Mouse (Mus musculus): Measurements from ENCODE around the gene Msi1. TPM values are rescaled to one million over a fixed set of nuclear protein-coding genes. Genes with fewer than 3 reads are reported as not detected.

The Msi1 gene
- polyA plus RNA-seq (2012; rRNA removed): 56.5 and 60.4 TPM in 2 replicates

DNA sequence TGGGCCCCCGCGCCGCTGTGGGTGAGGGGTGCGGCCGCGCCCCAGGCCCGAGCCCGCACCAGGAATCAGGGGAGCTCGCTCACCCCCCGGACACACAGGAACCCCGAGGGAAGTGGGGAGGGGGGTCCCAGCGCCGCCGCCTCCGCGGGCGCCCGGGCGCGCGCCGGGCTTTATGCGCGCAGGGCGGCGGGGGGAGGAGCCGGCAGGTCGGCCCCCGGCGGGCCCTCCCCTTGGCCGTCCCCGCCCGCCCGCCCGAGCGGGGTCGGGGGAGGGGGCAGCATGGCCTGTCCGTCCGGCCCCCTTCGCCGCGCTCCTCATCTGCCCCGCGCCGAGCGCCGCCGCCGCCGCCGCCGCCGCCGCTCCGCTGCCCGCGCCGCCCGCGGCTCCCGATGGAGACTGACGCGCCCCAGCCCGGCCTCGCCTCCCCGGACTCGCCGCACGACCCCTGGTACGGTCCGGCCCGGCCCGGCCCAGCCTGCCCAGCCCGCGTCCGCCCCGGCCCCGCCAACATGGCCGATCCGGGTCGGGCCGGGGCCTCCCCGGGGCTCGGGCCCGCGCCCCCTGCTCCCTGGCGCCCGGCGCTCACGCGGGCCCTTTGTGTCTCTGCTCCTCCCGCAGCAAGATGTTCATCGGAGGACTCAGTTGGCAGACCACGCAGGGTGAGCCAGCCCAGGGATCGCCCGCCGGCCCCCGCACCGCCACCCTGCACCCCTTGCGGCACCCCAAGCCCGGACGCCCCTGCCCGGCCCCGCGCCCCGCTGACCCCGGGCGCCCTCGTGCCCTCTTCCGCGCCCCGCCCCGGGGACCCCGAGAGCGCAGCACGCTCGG, at the start of gene Msi1:
Gene Msi1 (plus strand): TSS at position 241 of the 828 bp plus-strand sequence.
- peak in 1 of 2 experiments; percentile 47 for DNase-seq
- peaks cover 6% of the 10 kb centered on the region; the same call in 1 of the 2 replicates for H3K4me1 ChIP-seq (ENCODE audit: control insufficient read depth, insufficient read depth, low read length)
- under 1% methylated on average over 94 of the region's 117 CpGs for WGBS
- H3K4me3 ChIP-seq (replicated peaks; ENCODE audit: insufficient read depth, low read depth, low read length): peak within 1 kb of the TSS; percentile 55
- H3K27ac ChIP-seq (ENCODE audit: insufficient read depth, low read length): no peak within 1 kb of the TSS
- TF ChIP-seq CTCF (IDR thresholded peaks at IDR 0.05; ENCODE audit: borderline replicate concordance, insufficient read depth, low read depth, low read length) (no peak), POLR2A (IDR thresholded peaks at IDR 0.05; ENCODE audit: borderline replicate concordance, insufficient read depth, low read length) (no peak)
- no peaks in the 10 kb centered on the region for H3K27me3 ChIP-seq (ENCODE audit: control insufficient read depth, insufficient read depth, low read length)

DNA sequence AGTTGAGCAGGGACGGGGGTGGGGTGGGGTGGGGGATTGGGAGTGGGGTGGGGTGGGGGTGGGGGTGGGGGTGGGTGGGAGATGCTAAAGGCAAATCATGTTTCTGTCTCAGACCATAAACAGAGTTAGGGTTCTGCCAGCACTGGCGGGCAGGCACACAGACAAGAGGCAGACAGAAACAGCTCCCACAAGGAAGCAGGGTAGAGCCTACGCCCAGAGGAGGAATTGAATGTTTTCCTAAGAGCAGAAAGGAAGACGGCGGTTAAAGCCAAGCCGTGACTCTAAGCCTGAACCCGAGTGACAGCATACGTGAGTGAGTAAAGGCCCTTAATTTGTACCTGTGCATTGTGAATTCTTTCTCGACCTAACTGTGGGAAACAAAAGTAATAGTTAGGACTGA, 37.5 kb upstream of the Msi1 start:
- WGBS: 39% methylated on average over 9 of the region's 9 CpGs
- Histone ChIP-seq H3K27ac (ENCODE audit: insufficient read depth, low read length) (no peak overlapping the region), H3K4me3 (replicated peaks; ENCODE audit: insufficient read depth, low read depth, low read length) (no peak overlapping the region), H3K27me3 (ENCODE audit: control insufficient read depth, insufficient read depth, low read length) (no peaks in the 10 kb centered on the region), H3K4me1 (ENCODE audit: control insufficient read depth, insufficient read depth, low read length) (no peaks in the 10 kb centered on the region)
- no peak for DNase-seq
- no peak for TF ChIP-seq CTCF (IDR thresholded peaks at IDR 0.05; ENCODE audit: borderline replicate concordance, insufficient read depth, low read depth, low read length)
- no peak for TF ChIP-seq POLR2A (IDR thresholded peaks at IDR 0.05; ENCODE audit: borderline replicate concordance, insufficient read depth, low read length)

GRCm38 (mm10) chr5:115392969-115393368, 36.4 kb upstream of the Msi1 start:
- TF ChIP-seq POLR2A (IDR thresholded peaks at IDR 0.05; ENCODE audit: borderline replicate concordance, insufficient read depth, low read length) (no peak), CTCF (IDR thresholded peaks at IDR 0.05; ENCODE audit: borderline replicate concordance, insufficient read depth, low read depth, low read length) (no peak)
- no peak overlapping the region for H3K27ac ChIP-seq (ENCODE audit: insufficient read depth, low read length)
- no peaks in the 10 kb centered on the region for H3K4me1 ChIP-seq (ENCODE audit: control insufficient read depth, insufficient read depth, low read length)
- H3K27me3 ChIP-seq (ENCODE audit: control insufficient read depth, insufficient read depth, low read length): no peaks in the 10 kb centered on the region
- 93% methylated on average over 1 of the region's 1 CpGs for WGBS
- DNase-seq: no peak
- H3K4me3 ChIP-seq (replicated peaks; ENCODE audit: insufficient read depth, low read depth, low read length): no peak overlapping the region

DNA sequence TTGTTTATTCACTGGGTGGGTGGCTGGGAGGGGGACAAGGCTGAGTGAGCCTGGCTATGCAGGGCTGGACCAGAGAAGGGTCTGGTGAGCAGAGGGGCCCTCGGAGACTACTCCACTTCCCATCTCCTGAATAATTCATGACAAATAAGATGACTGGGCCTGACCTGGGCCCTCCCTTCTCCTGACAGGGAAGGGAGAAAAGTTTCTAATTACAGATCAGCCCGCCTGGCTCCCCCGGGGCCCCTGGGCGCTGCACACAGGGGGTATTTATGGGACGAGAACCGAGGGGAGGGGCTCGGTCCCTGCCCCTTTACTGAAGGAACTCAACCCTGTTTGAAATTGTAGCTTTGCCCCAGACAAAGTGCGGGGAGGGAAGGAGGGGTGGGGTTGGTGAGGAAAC, 35.2 kb upstream of the Msi1 start:
- H3K4me1 ChIP-seq (ENCODE audit: control insufficient read depth, insufficient read depth, low read length): no peaks in the 10 kb centered on the region
- H3K27me3 ChIP-seq (ENCODE audit: control insufficient read depth, insufficient read depth, low read length): no peaks in the 10 kb centered on the region; the same call in 1 of the 2 replicates
- WGBS: 15% methylated on average over 8 of the region's 8 CpGs
- no peak overlapping the region for H3K4me3 ChIP-seq (replicated peaks; ENCODE audit: insufficient read depth, low read depth, low read length)
- TF ChIP-seq POLR2A (IDR thresholded peaks at IDR 0.05; ENCODE audit: borderline replicate concordance, insufficient read depth, low read length) (no peak), CTCF (IDR thresholded peaks at IDR 0.05; ENCODE audit: borderline replicate concordance, insufficient read depth, low read depth, low read length) (no peak)
- no peak for DNase-seq
- H3K27ac ChIP-seq (ENCODE audit: insufficient read depth, low read length): no peak overlapping the region

DNA sequence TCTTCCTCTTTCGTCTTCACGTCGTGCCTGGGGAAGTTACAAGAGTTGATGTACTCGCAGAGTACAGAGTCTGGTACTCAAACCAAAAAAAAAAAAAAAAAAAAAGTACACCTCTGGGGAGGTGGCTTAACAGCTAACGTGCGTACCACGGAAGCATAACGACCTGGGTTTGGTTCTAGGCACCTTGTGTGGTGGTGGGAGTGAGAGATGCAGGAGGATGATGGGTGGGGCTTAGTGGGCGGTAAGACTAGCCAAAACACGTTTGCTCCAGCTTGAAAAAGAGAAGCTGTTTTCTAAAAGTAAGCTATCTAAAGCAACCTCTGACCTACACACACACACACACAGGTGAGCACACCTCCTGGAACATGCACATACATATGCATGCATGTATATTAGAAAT, 34.6 kb upstream of the Msi1 start:
- DNase-seq: no peak
- Histone ChIP-seq H3K4me1 (ENCODE audit: control insufficient read depth, insufficient read depth, low read length) (no peaks in the 10 kb centered on the region), H3K27me3 (ENCODE audit: control insufficient read depth, insufficient read depth, low read length) (no peaks in the 10 kb centered on the region; the same call in 1 of the 2 replicates), H3K4me3 (replicated peaks; ENCODE audit: insufficient read depth, low read depth, low read length) (no peak overlapping the region), H3K27ac (ENCODE audit: insufficient read depth, low read length) (no peak overlapping the region)
- TF ChIP-seq POLR2A (IDR thresholded peaks at IDR 0.05; ENCODE audit: borderline replicate concordance, insufficient read depth, low read length): no peak
- TF ChIP-seq CTCF (IDR thresholded peaks at IDR 0.05; ENCODE audit: borderline replicate concordance, insufficient read depth, low read depth, low read length): no peak
- 43% methylated on average over 10 of the region's 10 CpGs for WGBS

DNA sequence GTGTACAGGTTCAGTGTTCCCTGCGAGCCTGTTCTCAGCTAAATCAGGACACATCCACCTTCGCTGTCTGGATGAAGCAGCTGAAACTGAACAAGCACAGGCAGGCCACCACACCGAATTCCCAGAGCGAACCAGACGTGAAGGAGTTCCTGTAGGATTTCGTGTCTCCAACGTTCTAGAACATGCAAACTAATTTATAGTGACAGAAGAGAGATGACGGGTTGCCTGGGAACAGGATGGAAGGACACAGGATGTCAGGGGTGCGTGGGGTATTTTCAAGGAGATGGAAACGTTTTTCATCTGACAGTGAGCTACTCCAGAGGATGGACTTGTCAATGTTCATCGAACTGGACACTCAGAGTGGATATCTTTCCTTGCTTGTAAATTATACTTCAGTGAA, 32.7 kb upstream of the Msi1 start:
- WGBS: 54% methylated on average over 11 of the region's 11 CpGs
- no peak for TF ChIP-seq CTCF (IDR thresholded peaks at IDR 0.05; ENCODE audit: borderline replicate concordance, insufficient read depth, low read depth, low read length)
- TF ChIP-seq POLR2A (IDR thresholded peaks at IDR 0.05; ENCODE audit: borderline replicate concordance, insufficient read depth, low read length): no peak

GRCm38 (mm10) chr5:115397839-115398780, 31.3 kb upstream of the Msi1 start:
- H3K27ac ChIP-seq (ENCODE audit: insufficient read depth, low read length): no peak overlapping the region
- H3K4me1 ChIP-seq (ENCODE audit: control insufficient read depth, insufficient read depth, low read length): no peaks in the 10 kb centered on the region
- TF ChIP-seq CTCF (IDR thresholded peaks at IDR 0.05; ENCODE audit: borderline replicate concordance, insufficient read depth, low read depth, low read length) (no peak), POLR2A (IDR thresholded peaks at IDR 0.05; ENCODE audit: borderline replicate concordance, insufficient read depth, low read length) (no peak)
- 5% methylated on average over 48 of the region's 48 CpGs for WGBS
- H3K27me3 ChIP-seq (ENCODE audit: control insufficient read depth, insufficient read depth, low read length): no peaks in the 10 kb centered on the region; the same call in 1 of the 2 replicates
- H3K4me3 ChIP-seq (replicated peaks; ENCODE audit: insufficient read depth, low read depth, low read length): peak overlapping the region; percentile 49
- peak; percentile 41 to 42 for DNase-seq

More for the DNA sequence above, 32.7 kb upstream of the Msi1 start:
- Histone ChIP-seq H3K4me3 (replicated peaks; ENCODE audit: insufficient read depth, low read depth, low read length) (no peak overlapping the region), H3K27ac (ENCODE audit: insufficient read depth, low read length) (no peak overlapping the region), H3K4me1 (ENCODE audit: control insufficient read depth, insufficient read depth, low read length) (no peaks in the 10 kb centered on the region), H3K27me3 (ENCODE audit: control insufficient read depth, insufficient read depth, low read length) (no peaks in the 10 kb centered on the region; the same call in 1 of the 2 replicates)
- no peak for DNase-seq

Data from cerebellum, adult 2 months (tissue).